9 mouse cellular contexts compared by ENCODE assay signal in genomic region chrX:103990392-103990791, GRCm38 (mm10). TPM values are rescaled to one million over a fixed set of nuclear protein-coding genes. Genes with fewer than 3 reads are reported as not detected.
DNase-seq lines count a peak whose midpoint lies in the region; TF ChIP-seq lines count a peak whose summit lies in the region.
"Had no signal": no experiment of that assay in that cellular context is flagged by ENCODE, and none has a peak within 500 bp of the region (broad histone marks: within the 10 kb centered on the region; RNA-seq: fewer than 3 reads in every experiment).

No protein-coding gene starts in this region.

- no peak for TF ChIP-seq POLR2A in lung, adult 2 months (IDR thresholded peaks at IDR 0.05; ENCODE audit: borderline replicate concordance, extremely low read depth, low read depth, low read length)

- DNase-seq in cerebellum, adult 8-10 months = peak; percentile 9
- DNase-seq in cerebellum, adult 11-12 months = no peak
- peak; percentile 13 to 47 for DNase-seq in lung, adult 18-20 months
- no peak for DNase-seq in lung, adult 2 months
- DNase-seq in c-Kit-positive CD71-positive TER-119-positive erythroid progenitor cells, embryonic 14.5 days (ENCODE audit: low spot score) = peak; percentile 17
- peak; percentile 64 for DNase-seq in splenic B cell, adult 2 months (ENCODE audit: low read depth, low spot score)
- no peak for DNase-seq in right cerebral cortex, postnatal 10 days (ENCODE audit: low spot score in 2 of 2)
- DNase-seq in right cerebral cortex, postnatal 4 days = no peak

- H3K4me1 ChIP-seq in lung, adult 2 months (ENCODE audit: control insufficient read depth, insufficient read depth, low read length) = no peaks in the 10 kb centered on the region

- 55% methylated on average over 2 of the region's 2 CpGs for WGBS in lung, adult 2 months

- H3K4me3 ChIP-seq in lung, adult 2 months (replicated peaks; ENCODE audit: extremely low read depth, low read depth, low read length) = no peak overlapping the region

- TF ChIP-seq CTCF in lung, adult 2 months (IDR thresholded peaks at IDR 0.05; ENCODE audit: insufficient read depth, low read length) = no peak

- no peaks in the 10 kb centered on the region for H3K36me3 ChIP-seq in splenic B cell, adult 2 months (ENCODE audit: control insufficient read depth, insufficient read depth, low read length, poor library complexity, severe bottlenecking)
- H3K36me3 ChIP-seq: G1E had no signal

- no peaks in the 10 kb centered on the region for H3K27me3 ChIP-seq in splenic B cell, adult 2 months (ENCODE audit: control insufficient read depth, insufficient read depth, low read length, poor library complexity, severe bottlenecking)

RNA-seq across cellular contexts. Expression of gene Rlim, which starts 9.3 kb away (rescaled TPM):
- 4.1 and 7.3 TPM in 2 replicates for polyA plus RNA-seq in lung, adult 2 months (2012; rRNA removed)

Comparison
In these comparisons a context has a peak if more than half of its experiments do, and no peak if none do; other contexts are left out.
1. DNase-seq: peak in cerebellum, adult 8-10 months (single experiment), lung, adult 18-20 months (2 of 2), c-Kit-positive CD71-positive TER-119-positive erythroid progenitor cells, embryonic 14.5 days (single experiment) and splenic B cell, adult 2 months (single experiment); none in cerebellum, adult 11-12 months (single experiment), lung, adult 2 months (single experiment), right cerebral cortex, postnatal 10 days (0 of 2) and right cerebral cortex, postnatal 4 days (single experiment).